Mouse (Mus musculus) kidney, postnatal 25 days (tissue): ENCODE results near the gene Gsc.
A peak's percentile ranks its signal among the peaks of the same experiment; 100 is the strongest.
"Not testable (repeated sequence)": the region's sequence is repeated elsewhere in the genome, so short reads cannot be mapped to it uniquely, and the experiment has no call there.

Experiments
- DNase-seq, 2 experiments: peaks; one replicate each; pipeline ENCODE4 v3.0.0; 2021; ENCODE audit warnings: mixed read lengths in 2 of 2

Gene Gsc

DNA sequence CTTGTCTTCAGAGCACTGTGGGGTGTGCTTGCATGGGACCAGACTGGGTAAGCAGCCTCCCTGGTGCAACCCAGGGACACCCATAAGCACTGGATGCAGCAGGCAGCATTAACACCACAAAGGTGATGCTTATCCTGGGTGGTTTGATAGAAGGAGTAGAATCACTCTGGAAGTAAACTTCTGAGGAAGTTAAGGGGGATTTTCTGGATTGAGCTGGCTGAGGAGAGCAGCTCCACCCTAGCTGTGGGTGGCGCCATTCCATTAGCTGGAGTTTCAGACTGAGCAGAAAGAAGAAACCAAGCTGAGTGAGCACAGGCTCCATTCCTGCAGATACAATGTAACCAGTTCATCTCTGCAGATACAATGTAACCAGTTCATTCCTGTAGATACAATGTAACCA is 20.1 kb downstream of the Gsc start:
- no peak for DNase-seq

DNA sequence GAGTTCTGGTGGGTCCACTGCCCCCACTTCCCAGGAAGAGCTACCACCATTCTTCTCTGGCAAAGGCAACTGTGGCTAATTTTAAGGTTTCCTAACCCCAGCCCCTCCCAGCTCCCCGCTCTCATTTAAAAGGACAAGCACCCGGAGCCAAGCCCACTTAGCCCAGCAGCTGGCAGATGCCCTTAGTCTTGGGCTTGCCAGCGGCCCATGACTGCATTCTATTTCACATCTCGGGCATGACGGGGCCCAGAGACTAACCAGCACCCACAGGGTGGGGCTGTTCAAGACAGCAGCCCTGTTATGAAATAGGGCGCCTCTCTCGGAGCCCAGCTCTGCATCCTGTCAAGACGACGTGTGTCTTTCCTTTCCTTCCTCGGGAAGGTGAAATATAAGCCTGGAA is 22.9 kb downstream of the Gsc start:
- no peak for DNase-seq

DNA sequence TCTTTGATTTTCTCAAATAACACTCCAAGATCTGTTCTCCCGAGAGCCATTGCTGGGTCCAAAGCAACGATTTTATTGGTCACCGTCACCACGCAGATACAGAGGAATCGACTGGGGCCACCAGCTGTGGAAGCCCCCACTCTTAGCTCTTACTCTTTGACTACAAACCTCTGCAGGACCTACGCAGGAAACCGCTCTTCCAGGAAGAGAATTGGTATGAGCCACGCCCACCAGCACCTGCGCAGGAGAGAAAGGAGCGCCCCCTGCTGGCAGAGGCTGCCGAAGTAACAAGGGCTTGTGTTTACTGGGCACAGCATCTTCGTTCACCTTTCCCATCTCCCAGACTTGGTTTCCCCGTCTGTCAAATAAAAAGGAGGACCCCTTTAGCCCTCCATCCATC is 25.0 kb downstream of the Gsc start:
- DNase-seq = peak; percentile 58 to 75

DNA sequence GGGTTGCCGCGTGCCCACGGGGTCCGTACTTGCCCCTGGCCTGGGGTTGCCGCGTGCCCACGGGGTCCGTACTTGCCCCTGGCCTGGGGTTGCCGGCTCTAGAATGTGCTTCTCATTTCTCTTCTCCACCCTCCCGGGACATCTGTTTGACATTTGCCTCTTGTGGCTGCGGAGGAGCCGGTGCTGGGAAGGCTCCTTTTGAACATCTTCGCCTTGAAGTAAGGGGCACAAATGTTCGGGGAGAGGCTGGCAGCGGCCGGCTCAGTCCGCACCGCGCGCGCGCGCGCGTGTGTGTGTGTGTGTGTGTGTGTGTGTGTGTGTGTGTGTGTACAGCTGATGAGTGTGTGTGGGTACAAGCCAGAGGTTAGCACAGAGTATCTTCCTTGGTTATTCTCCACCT is 26.1 kb downstream of the Gsc start:
- DNase-seq = not testable (repeated sequence)

DNA sequence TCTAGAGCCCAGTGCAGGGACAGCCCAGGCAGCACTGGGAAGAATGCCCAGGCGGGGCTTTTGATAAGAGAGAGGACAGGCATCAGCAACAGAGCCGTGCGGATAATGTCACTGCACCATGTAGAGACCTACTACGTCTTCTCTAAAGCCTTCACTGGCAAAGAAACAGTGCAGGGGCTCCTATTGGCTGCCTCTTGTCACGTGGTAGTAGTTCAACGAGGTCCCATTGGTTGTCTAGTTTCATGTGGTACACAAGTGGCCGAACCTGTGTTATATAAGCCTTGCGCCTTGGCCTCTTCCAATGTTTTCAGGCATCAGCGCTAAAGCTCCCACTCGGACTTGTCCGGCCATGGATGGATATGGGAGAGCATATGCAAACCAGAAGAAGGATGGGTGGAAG is 29.4 kb downstream of the Gsc start:
- no peak for DNase-seq

DNA sequence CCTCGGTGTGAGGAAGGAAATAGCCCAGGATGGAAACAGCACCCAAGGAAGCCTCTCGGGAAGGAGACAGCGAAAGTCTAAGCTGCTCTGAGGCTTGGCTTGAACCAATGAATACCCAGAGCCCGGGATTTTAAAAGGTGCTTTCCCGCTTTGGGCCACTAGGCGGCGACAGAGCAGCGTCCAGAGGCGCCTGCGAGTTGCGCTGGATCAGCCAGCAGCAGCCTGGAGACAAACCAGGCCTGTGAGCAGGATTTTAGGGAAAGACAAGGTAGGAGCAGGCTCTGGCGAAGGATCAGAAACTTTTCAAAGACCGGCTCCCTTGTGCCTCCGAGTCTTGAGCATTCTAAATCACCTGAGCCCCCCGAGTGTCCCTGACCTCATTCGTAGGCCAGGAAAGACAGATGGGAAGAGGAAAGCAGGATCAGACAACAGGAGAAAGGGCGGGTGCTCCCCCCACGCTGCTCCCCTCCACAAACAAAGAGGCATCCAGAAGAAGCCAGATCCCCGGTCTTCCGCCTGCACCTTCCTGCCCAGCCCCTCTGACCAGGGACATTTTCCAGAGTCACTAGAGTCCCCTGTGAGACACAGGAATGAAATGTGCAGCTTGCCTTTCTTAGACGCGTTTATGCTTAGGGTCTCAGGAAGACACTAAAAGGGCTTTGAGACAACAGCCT is 32.9 kb downstream of the Gsc start:
- DNase-seq = peak; percentile 75 to 87

DNA sequence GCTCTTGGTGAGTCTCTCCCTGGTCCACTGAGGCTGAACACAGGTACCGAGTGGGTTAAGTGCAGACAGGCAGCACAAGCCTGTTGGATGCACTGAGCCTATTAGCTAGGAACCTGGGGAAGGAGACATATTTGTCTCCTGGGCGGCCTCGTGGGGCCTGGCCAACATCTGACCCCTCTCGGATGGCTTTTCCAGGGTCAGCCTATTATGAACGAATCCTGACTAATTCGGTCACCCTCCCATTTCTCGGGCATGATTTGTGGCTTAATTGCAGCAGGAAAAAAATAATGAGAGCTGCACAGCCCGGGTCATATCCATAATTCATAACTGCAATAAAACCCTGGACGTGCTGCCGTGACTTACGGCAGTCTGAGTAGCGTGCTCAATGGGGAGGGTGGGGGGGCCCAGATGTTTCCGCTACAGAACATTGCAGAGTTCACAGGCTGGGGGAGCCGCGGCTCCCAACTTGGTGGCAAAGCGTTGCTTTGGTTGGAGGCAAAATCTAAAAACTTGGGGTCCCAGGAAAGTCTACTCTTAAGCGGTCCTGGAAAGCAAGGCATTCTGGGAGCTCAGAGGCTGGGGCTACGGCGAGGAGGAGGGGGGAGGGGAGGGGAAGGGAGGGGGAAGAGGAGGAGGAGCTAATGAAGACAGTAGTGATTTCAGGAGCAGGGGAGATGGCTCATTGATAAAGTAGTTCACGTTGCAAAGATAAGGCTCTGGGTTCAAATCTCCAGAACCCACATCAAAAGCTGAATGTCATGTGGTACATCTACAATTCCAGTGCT is 39.0 kb downstream of the Gsc start:
- DNase-seq = peak; percentile 13 to 39

DNA sequence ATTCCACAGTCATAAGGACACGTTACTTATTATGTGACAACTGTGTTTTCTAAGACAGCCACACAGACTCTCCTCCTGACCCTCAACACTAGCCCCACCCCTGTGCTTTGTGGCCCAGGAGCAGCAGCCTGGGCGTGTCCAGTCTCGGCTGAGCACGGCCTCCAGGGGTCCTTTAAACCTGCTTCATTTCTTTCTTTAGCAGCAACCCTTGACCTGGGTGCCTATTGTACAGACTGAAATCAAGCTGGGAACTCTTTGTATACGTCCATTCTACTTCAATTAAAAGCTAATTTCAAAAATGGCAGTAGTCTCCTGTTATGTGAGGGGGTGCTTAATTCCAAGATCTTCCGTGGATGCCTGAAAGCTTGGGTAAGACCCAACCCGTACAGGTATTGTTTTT is 39.9 kb downstream of the Gsc start:
- DNase-seq = no peak

DNA sequence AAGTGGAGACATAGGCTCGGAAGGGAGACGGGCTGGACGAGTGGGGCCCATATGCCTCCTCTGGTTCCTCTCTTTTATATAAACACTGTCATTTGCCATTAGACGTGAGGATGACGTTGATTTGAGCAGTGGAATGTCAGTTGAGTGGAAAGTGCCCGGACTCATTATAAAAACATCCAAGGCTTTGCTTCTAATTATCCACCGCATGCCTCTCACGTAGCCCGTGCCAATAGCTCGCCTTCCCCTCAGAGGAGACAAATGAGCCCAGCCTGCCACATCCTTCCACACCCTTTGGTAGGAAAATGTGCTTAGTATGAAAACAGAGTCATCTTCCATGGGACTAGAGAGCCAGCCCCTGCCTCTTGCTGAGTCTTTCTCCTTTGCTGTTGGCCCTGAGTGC is 41.8 kb downstream of the Gsc start:
- DNase-seq = no peak

DNA sequence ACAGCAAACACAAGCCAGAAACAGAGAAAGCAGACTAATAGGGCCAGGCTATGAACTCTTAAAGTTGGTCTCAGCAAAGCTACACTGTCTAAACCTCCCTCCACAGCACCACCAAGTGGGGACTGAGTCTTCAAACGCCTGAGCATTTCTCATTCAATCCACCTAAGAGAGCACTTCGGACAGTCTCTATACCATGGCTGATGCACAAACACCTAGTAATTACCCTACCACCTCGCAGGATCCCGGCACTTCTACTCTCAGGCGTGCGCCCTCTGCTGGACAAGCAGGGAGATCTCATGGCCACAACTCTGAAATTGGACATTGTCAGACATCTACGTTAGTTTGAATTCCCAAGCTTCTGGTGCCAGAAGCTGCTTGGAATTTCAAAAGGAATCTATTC is 46.2 kb downstream of the Gsc start:
- peak in 1 of 2 experiments; percentile 40 for DNase-seq

DNA sequence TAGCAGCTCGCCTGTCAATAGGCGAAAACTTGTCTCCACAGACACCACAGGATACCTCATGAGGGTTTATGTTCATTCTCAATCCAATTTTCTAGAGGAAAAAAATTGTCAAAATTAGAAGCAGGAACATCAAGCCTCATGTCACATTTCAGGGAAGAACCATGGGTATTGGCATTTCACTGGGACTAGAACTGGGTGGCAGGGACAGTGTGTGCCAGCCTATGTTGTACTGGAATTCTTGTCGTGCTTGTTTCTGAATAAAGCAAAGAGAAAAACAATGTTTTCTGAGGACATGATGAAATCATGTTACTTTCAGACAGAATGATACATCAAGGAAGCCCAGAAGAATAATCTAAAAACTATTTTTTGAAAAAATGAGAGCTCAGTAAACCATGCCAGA is 47.5 kb downstream of the Gsc start:
- no peak for DNase-seq

DNA sequence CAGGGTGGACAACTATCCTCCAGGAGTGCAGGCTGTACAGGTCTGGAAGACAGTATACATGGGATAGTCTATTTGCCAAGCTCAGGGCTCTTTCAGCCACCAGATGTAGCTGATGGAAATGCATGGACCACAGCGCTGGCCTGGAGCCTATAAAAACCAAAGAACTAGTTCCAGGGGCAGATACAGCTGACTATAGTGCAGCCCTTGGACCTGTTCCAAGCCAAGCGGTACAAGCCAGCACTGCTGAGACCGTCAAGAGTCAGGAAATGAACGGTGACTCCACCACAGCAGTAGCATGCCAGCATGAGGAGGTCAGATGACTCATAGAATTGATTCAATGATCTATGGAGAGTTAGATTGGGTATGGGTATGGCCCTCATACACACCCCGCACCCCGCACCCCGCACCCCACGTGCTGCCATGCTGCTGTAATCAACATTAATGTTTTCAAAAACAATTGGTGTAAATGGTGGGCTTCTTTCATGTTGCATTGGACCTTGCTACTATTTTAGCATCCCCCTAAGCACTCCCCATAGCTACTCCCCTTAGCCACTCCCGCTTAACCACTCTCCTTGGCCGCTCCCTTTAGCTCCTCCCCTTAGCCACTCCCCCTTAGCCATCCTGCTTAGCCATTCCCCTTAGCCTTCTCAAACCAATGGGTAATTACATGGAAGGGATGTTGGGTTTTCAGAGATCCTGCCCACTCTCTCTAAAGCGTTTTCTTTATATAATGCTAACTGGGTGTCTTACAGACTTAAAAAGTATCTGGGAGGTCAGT is 50.3 kb downstream of the Gsc start:
- DNase-seq = peak; percentile 80 to 85
